Mouse (Mus musculus) T-helper 17 cell (primary cell): ENCODE data around the gene Slc17a7.
"Not testable (repeated sequence)": the region's sequence is repeated elsewhere in the genome, so short reads cannot be mapped to it uniquely, and the experiment has no call there.

Source experiments
- in situ Hi-C, 2 experiments: fragments of 300-600 bp; cut with MboI, MseI; formaldehyde crosslinking; loops; 1 replicate in 1 of 2; 2 replicates in 1 of 2; pipeline ENCODE4 v1.15.1; 2025; ENCODE audit warnings: high pct_unique_total_duplicates in 2 of 2

The Slc17a7 gene

GRCm38 (mm10) chr7:45131850-45132249 lies 31.9 kb upstream of the Slc17a7 start:
- in situ Hi-C loops = no loop called here

- in situ Hi-C loops = no loop called here
These were observed 30.1 kb upstream of the Slc17a7 start for GRCm38 (mm10) chr7:45133446-45134159.

- in situ Hi-C loops = no loop called here
These were observed 29.2 kb upstream of the Slc17a7 start for GRCm38 (mm10) chr7:45134544-45135026.

GRCm38 (mm10) chr7:45135370-45135769 lies 28.4 kb upstream of the Slc17a7 start:
- in situ Hi-C loops = no loop called here

- in situ Hi-C loops = no loop called here
These were observed 27.7 kb upstream of the Slc17a7 start, which contains the start of the genes Gm45713 and Flt3l for GRCm38 (mm10) chr7:45135993-45136567. Gm45713 (minus strand) TSS chr7:45136231. Flt3l (minus strand) TSS chr7:45136432.

GRCm38 (mm10) chr7:45137171-45138006 lies 26.4 kb upstream of the Slc17a7 start:
- in situ Hi-C loops = no loop called here

GRCm38 (mm10) chr7:45138403-45138802 lies 25.3 kb upstream of the Slc17a7 start:
- in situ Hi-C loops = no loop called here

- in situ Hi-C loops = no loop called here
These were observed 23.6 kb upstream of the Slc17a7 start for GRCm38 (mm10) chr7:45139904-45140723.

- in situ Hi-C loops = no loop called here
These were observed 22.4 kb upstream of the Slc17a7 start for GRCm38 (mm10) chr7:45141319-45141718.

GRCm38 (mm10) chr7:45141914-45142313 lies 21.8 kb upstream of the Slc17a7 start:
- in situ Hi-C loops = no loop called here

GRCm38 (mm10) chr7:45144368-45145174 lies 19.2 kb upstream of the Slc17a7 start:
- in situ Hi-C loops = no loop called here

- in situ Hi-C loops = no loop called here
These were observed 18.3 kb upstream of the Slc17a7 start for GRCm38 (mm10) chr7:45145460-45145859.

- in situ Hi-C loops = no loop called here
These were observed 16.5 kb upstream of the Slc17a7 start for GRCm38 (mm10) chr7:45147267-45147666.

- in situ Hi-C loops = no loop called here
These were observed 15.8 kb upstream of the Slc17a7 start for GRCm38 (mm10) chr7:45147899-45148298.

GRCm38 (mm10) chr7:45148534-45149098 lies 15.1 kb upstream of the Slc17a7 start:
- in situ Hi-C loops = no loop called here

GRCm38 (mm10) chr7:45149545-45149944 lies 14.2 kb upstream of the Slc17a7 start:
- in situ Hi-C loops = no loop called here

- in situ Hi-C loops = no loop called here
These were observed 13.4 kb upstream of the Slc17a7 start for GRCm38 (mm10) chr7:45150321-45150720.

- in situ Hi-C loops = no loop called here
These were observed 12.4 kb upstream of the Slc17a7 start for GRCm38 (mm10) chr7:45151303-45151702.

- in situ Hi-C loops = not testable (repeated sequence)
These were observed 10.7 kb upstream of the Slc17a7 start for GRCm38 (mm10) chr7:45153052-45153451.

GRCm38 (mm10) chr7:45153586-45153985 lies 10.2 kb upstream of the Slc17a7 start:
- in situ Hi-C loops = no loop called here
